Mouse (Mus musculus) embryonic facial prominence, embryonic 13.5 days (tissue): ENCODE measurements around the gene Skint8. TPM values are rescaled to one million over a fixed set of nuclear protein-coding genes. Genes with fewer than 3 reads are reported as not detected.
"Not testable (repeated sequence)": the region's sequence is repeated elsewhere in the genome, so short reads cannot be mapped to it uniquely, and the experiment has no call there.

Source experiments
- ATAC-seq: fragments of 200-750 bp; cut with Nextera tagmentation; 2 replicates; pipeline ENCODE4 v1.8.0; 2017; ENCODE audit warnings: low read depth; ENCODE audit not compliant: insufficient number of reproducible peaks, insufficient read depth, low FRiP score, low TSS enrichment
- H3K27ac ChIP-seq: fragments of 300-500 bp; sonication (generic); 2 replicates; pipeline ENCODE4 v1.5.1; 2015; ENCODE audit warnings: moderate library complexity, mild to moderate bottlenecking, inconsistent platforms
- H3K27me3 ChIP-seq: fragments of 300-500 bp; sonication (generic); 2 replicates; pipeline ENCODE4 v1.6.1; 2015; ENCODE audit warnings: mild to moderate bottlenecking, inconsistent platforms
- H3K36me3 ChIP-seq: fragments of 300-500 bp; sonication (generic); 2 replicates; pipeline ENCODE4 v1.6.1; 2015; ENCODE audit warnings: mild to moderate bottlenecking, inconsistent platforms
- H3K4me1 ChIP-seq: fragments of 300-500 bp; sonication (generic); 2 replicates; pipeline ENCODE4 v1.6.1; 2015; ENCODE audit warnings: inconsistent platforms
- H3K4me2 ChIP-seq: fragments of 300-500 bp; sonication (generic); 2 replicates; pipeline ENCODE4 v1.6.1; 2015; ENCODE audit warnings: moderate library complexity, mild to moderate bottlenecking, inconsistent platforms
- H3K4me3 ChIP-seq: fragments of 300-500 bp; sonication (generic); 2 replicates; pipeline ENCODE4 v1.5.1; 2015; ENCODE audit warnings: mild to moderate bottlenecking, inconsistent platforms
- H3K9ac ChIP-seq: fragments of 300-500 bp; sonication (generic); 2 replicates; pipeline ENCODE4 v1.6.1; 2015; ENCODE audit warnings: mild to moderate bottlenecking, inconsistent platforms
- H3K9me3 ChIP-seq: fragments of 300-500 bp; sonication (generic); 2 replicates; pipeline ENCODE4 v1.6.1; 2016; ENCODE audit warnings: inconsistent platforms
- WGBS: fragments of 180-500 bp; shearing (Covaris S2); methylation state at CpG from one replicate; pipeline ENCODE4 v1.1.7; 2015; ENCODE audit warnings: mixed read lengths; 5-methylcytosine and 5-hydroxymethylcytosine counted together
- polyA plus RNA-seq: library from polyadenylated mRNA; unstranded; fragments of >200 nt; fragmentation: Nextera tagmentation; extraction: Ambion mirVana; gene quantifications from 2 replicates; pipeline ENCODE4 v1.2.1, GENCODE M21; 2015

The Skint8 gene
- polyA plus RNA-seq, 1 experiment from 2014 or later = not detected

GRCm38 (mm10) chr4:111961309-111961708 is 42.1 kb downstream of the Skint8 start:
- H3K4me1 ChIP-seq = no peaks in the 10 kb centered on the region
- no peaks in the 10 kb centered on the region for H3K27me3 ChIP-seq
- H3K36me3 ChIP-seq = no peaks in the 10 kb centered on the region
- no peak overlapping the region for H3K9ac ChIP-seq
- H3K4me2 ChIP-seq = no peak overlapping the region
- ATAC-seq = no peak
- no peak overlapping the region for H3K4me3 ChIP-seq
- H3K27ac ChIP-seq = no peak overlapping the region
- H3K9me3 ChIP-seq = no peaks in the 10 kb centered on the region
- WGBS = 20% methylated on average over 1 of the region's 1 CpGs

- not testable (repeated sequence) for H3K4me2 ChIP-seq, ATAC-seq
These were observed 44.0 kb downstream of the Skint8 start for GRCm38 (mm10) chr4:111963241-111963640.

GRCm38 (mm10) chr4:111963669-111964068 is 44.5 kb downstream of the Skint8 start:
- no peaks in the 10 kb centered on the region for H3K36me3 ChIP-seq
- no peaks in the 10 kb centered on the region for H3K9me3 ChIP-seq
- no peak overlapping the region for H3K27ac ChIP-seq
- 83% methylated on average over 3 of the region's 3 CpGs for WGBS
- no peaks in the 10 kb centered on the region for H3K4me1 ChIP-seq
- H3K4me2 ChIP-seq = no peak overlapping the region
- no peak overlapping the region for H3K4me3 ChIP-seq
- ATAC-seq = no peak
- H3K27me3 ChIP-seq = no peaks in the 10 kb centered on the region
- no peak overlapping the region for H3K9ac ChIP-seq

More at GRCm38 (mm10) chr4:111963241-111963640, 44.0 kb downstream of the Skint8 start:
- H3K4me1 ChIP-seq, H3K9me3 ChIP-seq, H3K27ac ChIP-seq, H3K4me3 ChIP-seq, H3K9ac ChIP-seq, H3K36me3 ChIP-seq, H3K27me3 ChIP-seq: not testable (repeated sequence)
- WGBS = 73% methylated on average over 1 of the region's 1 CpGs

- Histone ChIP-seq H3K27me3 (no peaks in the 10 kb centered on the region), H3K4me3 (no peak within 1 kb of the TSS), H3K9me3 (0 out of 2 replicates have a peak, but pooled peaks cover 2% of the 10 kb centered on the region), H3K4me1 (no peaks in the 10 kb centered on the region), H3K9ac (no peak within 1 kb of the TSS), H3K27ac (no peak within 1 kb of the TSS), H3K4me2 (no peak within 1 kb of the TSS), H3K36me3 (no peaks in the 10 kb centered on the region)
- ATAC-seq = no peak
- 97% methylated on average over 1 of the region's 1 CpGs for WGBS
These were observed 53.4 kb downstream of the Skint8 start, which contains the start of gene Skint7 for GRCm38 (mm10) chr4:111972623-111973022. Gene Skint7, plus strand, starts transcription at chr4:111972923.

Other genes with a start within 250 kb of the Skint8 start
- 26.7 and 29.2 TPM in 2 replicates for gene Spata6, start 199.4 kb upstream of the Skint8 start, polyA plus RNA-seq
- 0.63 and 1.6 TPM in 2 replicates for gene Slc5a9, start 16.5 kb upstream of the Skint8 start, polyA plus RNA-seq
- not detected in 2 replicates for gene Skint7, start 53.5 kb downstream of the Skint8 start, polyA plus RNA-seq
- not detected in 2 replicates for gene Skint1, start 86.9 kb downstream of the Skint8 start, polyA plus RNA-seq
- not detected in 2 replicates for gene Skint4, start 152.6 kb downstream of the Skint8 start, polyA plus RNA-seq